Mouse (Mus musculus): ENCODE results near the gene Atxn7l1. TPM values are rescaled to one million over a fixed set of nuclear protein-coding genes. Genes with fewer than 3 reads are reported as not detected.

Gene Atxn7l1
- polyA plus RNA-seq, 1 experiment from 2014 or later = 16.8 TPM

DNA sequence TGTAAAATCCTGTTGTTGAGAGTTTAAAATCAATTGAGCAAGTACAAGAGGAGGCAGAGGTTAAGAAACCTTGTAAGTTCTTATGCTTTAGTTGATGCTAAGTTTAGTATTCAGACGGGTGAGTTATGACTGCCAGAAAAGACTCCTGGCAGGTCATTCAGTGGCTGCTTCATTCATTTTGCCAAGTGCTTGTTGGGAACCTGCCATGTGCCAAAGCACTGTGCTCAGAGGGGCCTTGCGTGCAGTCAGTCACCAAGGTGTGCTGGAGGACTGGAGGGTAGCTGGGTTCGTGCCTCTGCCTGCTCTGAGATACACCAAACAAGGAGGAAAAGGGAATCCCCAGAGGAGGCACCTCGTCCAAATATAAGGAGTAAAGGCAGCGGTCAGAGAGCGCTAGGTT lies 50.3 kb downstream of the Atxn7l1 start:
- Histone ChIP-seq H3K4me2 (ENCODE audit: low read depth, low read length) (no peak overlapping the region), H3K9me3 (replicated peaks; ENCODE audit: control insufficient read depth, low read length) (no peaks in the 10 kb centered on the region), H3K27ac (ENCODE audit: low read length) (no peak overlapping the region), H3K36me3 (ENCODE audit: control insufficient read depth, insufficient read depth) (no peaks in the 10 kb centered on the region), H3K4me1 (ENCODE audit: control insufficient read depth, low read depth, low read length) (peaks cover 3% of the 10 kb centered on the region), H3K27me3 (ENCODE audit: control insufficient read depth, insufficient read depth, low read depth, low read length) (no peaks in the 10 kb centered on the region), H3K9ac (ENCODE audit: low read depth, low read length) (no peak overlapping the region), H3K4me3 (ENCODE audit: low read depth, low read length) (no peak overlapping the region)
- WGBS (ENCODE audit: insufficient replicate concordance) = 81% methylated on average over 6 of the region's 6 CpGs
- no peak for ATAC-seq (ENCODE audit: low read depth)

DNA sequence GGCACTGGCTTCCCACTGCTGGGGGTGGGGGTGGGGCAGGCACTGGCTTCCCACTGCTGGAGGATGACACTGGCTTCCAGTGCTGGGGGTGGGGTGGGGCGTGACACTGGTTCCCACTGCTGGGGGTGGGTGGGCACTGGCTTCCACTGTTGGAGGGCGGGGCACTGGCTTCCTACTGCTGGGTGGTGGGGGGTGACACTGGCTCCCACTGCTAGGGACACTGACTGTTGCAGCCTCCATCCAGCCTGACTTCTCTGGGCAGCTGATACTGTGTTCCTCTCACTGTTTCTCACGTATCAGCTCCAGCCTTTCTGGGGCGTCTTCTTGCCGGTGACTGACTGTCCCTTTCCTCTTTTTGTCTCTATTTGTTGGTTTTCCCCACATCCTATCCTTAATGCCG lies 53.6 kb downstream of the Atxn7l1 start:
- Histone ChIP-seq H3K9me3 (replicated peaks; ENCODE audit: control insufficient read depth, low read length) (no peaks in the 10 kb centered on the region), H3K9ac (ENCODE audit: low read depth, low read length) (no peak overlapping the region), H3K36me3 (ENCODE audit: control insufficient read depth, insufficient read depth) (no peaks in the 10 kb centered on the region), H3K4me2 (ENCODE audit: low read depth, low read length) (no peak overlapping the region), H3K4me1 (ENCODE audit: control insufficient read depth, low read depth, low read length) (no peaks in the 10 kb centered on the region; the same call in none of the 2 replicates), H3K27ac (ENCODE audit: low read length) (no peak overlapping the region), H3K4me3 (ENCODE audit: low read depth, low read length) (no peak overlapping the region), H3K27me3 (ENCODE audit: control insufficient read depth, insufficient read depth, low read depth, low read length) (no peaks in the 10 kb centered on the region)
- ATAC-seq (ENCODE audit: low read depth) = no peak
- WGBS (ENCODE audit: insufficient replicate concordance) = 80% methylated on average over 6 of the region's 6 CpGs

DNA sequence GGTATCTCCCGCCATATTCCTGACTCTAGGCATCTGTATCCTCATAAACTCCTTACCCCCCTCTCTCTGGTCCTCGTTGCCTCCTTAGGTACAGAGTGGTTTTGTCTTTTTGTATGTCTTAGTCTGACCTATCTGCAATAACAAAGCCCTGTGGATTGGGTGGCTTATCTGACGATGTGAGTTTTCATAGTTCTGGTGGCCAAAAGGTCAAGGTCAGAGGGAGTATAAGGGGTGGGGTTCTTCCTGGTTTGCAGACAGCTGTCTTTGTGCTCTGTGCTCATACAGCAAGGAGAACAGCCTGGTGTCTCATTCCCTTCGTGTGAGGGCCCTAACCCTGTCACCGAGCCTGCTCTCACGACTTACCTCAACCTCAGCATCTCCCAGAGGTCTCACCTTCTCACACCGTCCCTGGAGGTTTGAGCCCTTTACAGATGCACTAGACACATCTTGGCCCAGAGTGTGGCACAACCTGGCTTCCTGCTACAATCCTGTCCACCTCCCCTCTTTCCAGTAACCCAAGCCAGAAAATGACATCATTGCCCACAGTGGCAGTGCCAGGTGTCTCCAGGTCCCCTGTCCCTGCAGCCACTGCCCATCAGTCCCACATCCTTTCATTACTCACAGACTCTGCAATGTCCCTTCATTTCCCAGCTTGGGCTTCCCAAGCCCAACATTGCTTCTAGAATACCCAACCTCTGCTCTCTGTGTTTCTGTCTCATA lies 54.2 kb downstream of the Atxn7l1 start:
- no peaks in the 10 kb centered on the region for H3K27me3 ChIP-seq (ENCODE audit: control insufficient read depth, insufficient read depth, low read depth, low read length)
- no peaks in the 10 kb centered on the region for H3K36me3 ChIP-seq (ENCODE audit: control insufficient read depth, insufficient read depth)
- no peak overlapping the region for H3K4me3 ChIP-seq (ENCODE audit: low read depth, low read length)
- no peak overlapping the region for H3K4me2 ChIP-seq (ENCODE audit: low read depth, low read length)
- no peaks in the 10 kb centered on the region; the same call in none of the 2 replicates for H3K4me1 ChIP-seq (ENCODE audit: control insufficient read depth, low read depth, low read length)
- H3K27ac ChIP-seq (ENCODE audit: low read length) = no peak overlapping the region
- no peaks in the 10 kb centered on the region for H3K9me3 ChIP-seq (replicated peaks; ENCODE audit: control insufficient read depth, low read length)
- WGBS (ENCODE audit: insufficient replicate concordance) = 70% methylated on average over 7 of the region's 7 CpGs
- no peak for ATAC-seq (ENCODE audit: low read depth)
- no peak overlapping the region for H3K9ac ChIP-seq (ENCODE audit: low read depth, low read length)

DNA sequence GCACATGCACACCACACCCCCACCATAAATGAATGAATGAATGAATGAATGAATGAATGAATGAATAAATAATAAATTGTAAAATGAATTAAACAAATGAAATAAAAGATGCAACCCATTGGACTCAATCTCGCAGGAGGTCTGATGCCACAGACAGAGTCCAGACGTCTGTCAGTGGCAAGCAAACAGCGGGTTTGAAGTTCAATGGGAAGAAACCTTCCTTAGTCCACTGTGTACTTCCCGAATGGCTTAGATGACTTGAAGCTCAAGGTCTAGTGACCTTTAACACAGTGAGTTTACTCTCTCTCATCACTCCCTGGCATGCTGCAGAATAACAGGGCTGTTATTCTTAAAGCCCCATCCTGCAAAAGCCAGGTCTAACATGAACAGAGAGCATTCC lies 57.8 kb downstream of the Atxn7l1 start:
- H3K4me1 ChIP-seq (ENCODE audit: control insufficient read depth, low read depth, low read length) = no peaks in the 10 kb centered on the region; the same call in none of the 2 replicates
- H3K9me3 ChIP-seq (replicated peaks; ENCODE audit: control insufficient read depth, low read length) = no peaks in the 10 kb centered on the region
- no peak overlapping the region for H3K4me3 ChIP-seq (ENCODE audit: low read depth, low read length)
- no peak overlapping the region for H3K27ac ChIP-seq (ENCODE audit: low read length)
- H3K36me3 ChIP-seq (ENCODE audit: control insufficient read depth, insufficient read depth) = no peaks in the 10 kb centered on the region
- no peak overlapping the region for H3K9ac ChIP-seq (ENCODE audit: low read depth, low read length)
- no peak for ATAC-seq (ENCODE audit: low read depth)
- no peaks in the 10 kb centered on the region for H3K27me3 ChIP-seq (ENCODE audit: control insufficient read depth, insufficient read depth, low read depth, low read length)
- WGBS (ENCODE audit: insufficient replicate concordance) = 85% methylated on average over 4 of the region's 4 CpGs
- no peak overlapping the region for H3K4me2 ChIP-seq (ENCODE audit: low read depth, low read length)

DNA sequence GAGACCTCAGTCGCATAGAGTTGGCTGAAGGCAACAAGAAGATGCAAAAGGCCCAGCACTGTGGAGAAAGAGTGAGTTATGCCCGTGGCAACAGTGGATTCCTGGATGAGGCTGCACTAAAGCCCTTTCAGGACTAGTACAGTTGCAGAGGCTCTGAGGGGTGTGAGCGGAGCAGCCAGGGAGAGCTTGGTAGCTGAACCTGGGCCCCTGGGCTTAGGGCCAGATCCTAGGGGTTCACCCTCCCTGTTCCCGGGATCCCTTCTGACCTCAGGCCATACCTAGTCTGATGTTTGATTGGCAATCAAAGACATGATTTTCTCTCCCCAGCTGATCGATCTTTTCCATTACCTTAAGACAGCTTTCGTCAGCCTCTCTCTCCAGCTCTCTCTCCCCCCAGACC lies 58.8 kb downstream of the Atxn7l1 start:
- no peak overlapping the region for H3K27ac ChIP-seq (ENCODE audit: low read length)
- H3K9me3 ChIP-seq (replicated peaks; ENCODE audit: control insufficient read depth, low read length) = no peaks in the 10 kb centered on the region
- no peak overlapping the region for H3K4me3 ChIP-seq (ENCODE audit: low read depth, low read length)
- no peak overlapping the region for H3K4me2 ChIP-seq (ENCODE audit: low read depth, low read length)
- peaks cover 3% of the 10 kb centered on the region for H3K4me1 ChIP-seq (ENCODE audit: control insufficient read depth, low read depth, low read length)
- 78% methylated on average over 6 of the region's 6 CpGs for WGBS (ENCODE audit: insufficient replicate concordance)
- H3K36me3 ChIP-seq (ENCODE audit: control insufficient read depth, insufficient read depth) = no peaks in the 10 kb centered on the region
- H3K9ac ChIP-seq (ENCODE audit: low read depth, low read length) = no peak overlapping the region
- H3K27me3 ChIP-seq (ENCODE audit: control insufficient read depth, insufficient read depth, low read depth, low read length) = no peaks in the 10 kb centered on the region
- no peak for ATAC-seq (ENCODE audit: low read depth)

DNA sequence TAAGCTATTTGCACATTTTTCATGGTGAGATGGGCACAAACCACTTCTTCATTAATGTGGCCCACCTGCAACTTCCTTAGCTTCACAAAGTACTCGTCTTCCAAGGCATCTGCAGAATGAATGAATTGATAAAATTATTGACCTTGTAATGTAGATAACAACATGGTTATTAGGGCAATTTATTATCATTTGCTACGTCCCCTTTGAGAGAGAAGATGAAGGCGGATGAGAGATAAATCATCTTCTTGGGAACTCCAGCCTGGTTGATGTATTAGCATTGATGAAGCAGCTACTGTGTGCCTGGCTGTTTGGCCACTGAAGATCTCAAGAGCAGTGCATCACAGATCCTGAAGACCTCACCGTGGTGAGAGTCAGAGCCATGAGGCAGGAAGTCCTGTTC lies 63.4 kb downstream of the Atxn7l1 start:
- 40% methylated on average over 4 of the region's 4 CpGs for WGBS (ENCODE audit: insufficient replicate concordance)
- Histone ChIP-seq H3K4me1 (ENCODE audit: control insufficient read depth, low read depth, low read length) (peaks cover 3% of the 10 kb centered on the region; the same call in 1 of the 2 replicates), H3K9me3 (replicated peaks; ENCODE audit: control insufficient read depth, low read length) (no peaks in the 10 kb centered on the region), H3K27me3 (ENCODE audit: control insufficient read depth, insufficient read depth, low read depth, low read length) (no peaks in the 10 kb centered on the region), H3K4me2 (ENCODE audit: low read depth, low read length) (no peak overlapping the region), H3K4me3 (ENCODE audit: low read depth, low read length) (no peak overlapping the region), H3K9ac (ENCODE audit: low read depth, low read length) (no peak overlapping the region), H3K27ac (ENCODE audit: low read length) (no peak overlapping the region), H3K36me3 (ENCODE audit: control insufficient read depth, insufficient read depth) (no peaks in the 10 kb centered on the region)
- ATAC-seq (ENCODE audit: low read depth) = no peak

DNA sequence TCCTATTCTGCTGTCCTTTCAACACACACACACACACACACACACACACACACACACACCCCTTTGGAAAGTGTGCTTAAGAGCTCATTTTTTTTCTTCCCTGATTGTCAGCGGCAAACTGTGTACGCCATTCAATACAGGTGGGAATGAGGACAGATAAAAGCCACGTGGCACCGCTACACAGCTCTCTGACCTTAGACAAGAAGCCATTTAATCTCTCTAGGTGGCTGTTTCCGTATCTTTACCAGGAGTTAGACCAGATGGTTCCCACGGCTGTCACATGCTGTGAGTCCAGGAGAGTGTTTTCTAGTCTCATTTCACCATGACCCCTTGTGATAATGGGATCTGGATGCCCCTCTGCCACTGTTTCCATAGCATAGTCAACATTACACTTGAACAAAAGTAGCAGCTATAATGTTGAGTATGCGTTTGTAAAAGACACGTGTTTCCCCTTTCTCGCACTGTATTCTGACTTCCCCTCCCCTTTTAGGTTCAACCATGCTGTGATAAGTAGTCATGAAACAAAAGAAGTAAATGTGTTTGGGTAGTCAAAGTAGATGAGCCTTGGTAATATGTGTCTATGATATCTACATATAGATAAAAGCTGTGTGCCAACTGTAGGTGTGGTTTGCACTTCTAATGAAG lies 70.8 kb downstream of the Atxn7l1 start:
- no peak overlapping the region for H3K4me3 ChIP-seq (ENCODE audit: low read depth, low read length)
- no peaks in the 10 kb centered on the region for H3K36me3 ChIP-seq (ENCODE audit: control insufficient read depth, insufficient read depth)
- H3K27ac ChIP-seq (ENCODE audit: low read length) = peak overlapping the region; percentile 99
- peak overlapping the region; percentile 25; the same call in 1 of the 2 replicates for H3K9ac ChIP-seq (ENCODE audit: low read depth, low read length)
- 57% methylated on average over 9 of the region's 9 CpGs for WGBS (ENCODE audit: insufficient replicate concordance)
- peak overlapping the region; percentile 26; the same call in 1 of the 2 replicates for H3K4me2 ChIP-seq (ENCODE audit: low read depth, low read length)
- no peak for ATAC-seq (ENCODE audit: low read depth)
- H3K9me3 ChIP-seq (replicated peaks; ENCODE audit: control insufficient read depth, low read length) = no peaks in the 10 kb centered on the region
- H3K4me1 ChIP-seq (ENCODE audit: control insufficient read depth, low read depth, low read length) = peaks cover 53% of the 10 kb centered on the region
- no peaks in the 10 kb centered on the region for H3K27me3 ChIP-seq (ENCODE audit: control insufficient read depth, insufficient read depth, low read depth, low read length)

DNA sequence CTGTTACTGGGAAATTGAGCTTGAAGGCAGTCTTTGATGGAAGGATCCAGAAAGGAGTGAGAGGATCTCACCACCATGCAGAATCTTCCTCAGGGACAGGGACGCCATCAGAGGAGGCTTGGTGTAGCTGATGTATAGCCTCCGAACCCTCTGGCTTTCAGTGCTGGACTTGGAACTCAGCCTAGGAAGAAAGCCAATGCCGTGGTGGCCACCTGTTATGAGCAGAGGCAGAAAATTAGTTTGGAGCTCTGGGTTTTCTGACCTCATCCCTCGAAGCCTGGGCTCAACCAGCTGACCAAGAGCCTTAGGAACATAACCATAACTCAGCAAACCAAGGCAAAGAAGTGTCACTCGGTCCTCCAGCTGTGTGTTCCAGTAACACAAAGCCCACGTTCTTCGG lies 71.9 kb downstream of the Atxn7l1 start:
- WGBS (ENCODE audit: insufficient replicate concordance) = 82% methylated on average over 7 of the region's 7 CpGs
- Histone ChIP-seq H3K9ac (ENCODE audit: low read depth, low read length) (peak overlapping the region; percentile 65), H3K9me3 (replicated peaks; ENCODE audit: control insufficient read depth, low read length) (no peaks in the 10 kb centered on the region), H3K4me3 (ENCODE audit: low read depth, low read length) (0 out of 2 replicates have a peak overlapping the region, but pooled peaks have one; percentile 44), H3K27ac (ENCODE audit: low read length) (peak overlapping the region; percentile 99), H3K27me3 (ENCODE audit: control insufficient read depth, insufficient read depth, low read depth, low read length) (no peaks in the 10 kb centered on the region), H3K36me3 (ENCODE audit: control insufficient read depth, insufficient read depth) (no peaks in the 10 kb centered on the region), H3K4me1 (ENCODE audit: control insufficient read depth, low read depth, low read length) (peaks cover 55% of the 10 kb centered on the region), H3K4me2 (ENCODE audit: low read depth, low read length) (peak overlapping the region; percentile 64)
- no peak for ATAC-seq (ENCODE audit: low read depth)

DNA sequence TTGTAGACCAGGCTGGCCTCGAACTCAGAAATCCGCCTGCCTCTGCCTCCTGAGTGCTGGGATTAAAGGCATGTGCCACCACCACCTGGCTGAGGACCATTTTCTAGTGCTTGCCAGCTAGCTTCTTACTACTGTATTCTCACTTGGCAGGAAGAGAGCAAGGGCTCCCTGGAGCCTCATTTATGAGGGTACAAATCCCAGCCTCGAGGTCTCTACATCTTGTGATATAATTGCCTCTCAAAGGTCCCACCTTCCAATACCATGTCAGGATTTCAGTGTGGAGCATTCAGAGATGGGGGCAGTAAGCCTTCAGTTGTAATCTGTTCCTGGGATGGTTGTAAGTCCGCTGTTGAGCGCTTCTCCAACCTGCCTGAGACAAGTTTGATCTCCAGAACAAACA lies 72.6 kb downstream of the Atxn7l1 start:
- H3K36me3 ChIP-seq (ENCODE audit: control insufficient read depth, insufficient read depth) = no peaks in the 10 kb centered on the region
- ATAC-seq (ENCODE audit: low read depth) = peak; percentile 14
- H3K9me3 ChIP-seq (replicated peaks; ENCODE audit: control insufficient read depth, low read length) = no peaks in the 10 kb centered on the region
- peaks cover 55% of the 10 kb centered on the region for H3K4me1 ChIP-seq (ENCODE audit: control insufficient read depth, low read depth, low read length)
- H3K4me2 ChIP-seq (ENCODE audit: low read depth, low read length) = peak overlapping the region; percentile 64
- peak overlapping the region; percentile 99 for H3K27ac ChIP-seq (ENCODE audit: low read length)
- no peaks in the 10 kb centered on the region for H3K27me3 ChIP-seq (ENCODE audit: control insufficient read depth, insufficient read depth, low read depth, low read length)
- peak overlapping the region; percentile 44 for H3K4me3 ChIP-seq (ENCODE audit: low read depth, low read length)
- H3K9ac ChIP-seq (ENCODE audit: low read depth, low read length) = peak overlapping the region; percentile 65
- 41% methylated on average over 5 of the region's 5 CpGs for WGBS (ENCODE audit: insufficient replicate concordance)
